Mouse (Mus musculus) midbrain, embryonic 16.5 days (tissue): Measurements from ENCODE around the gene Wscd2. TPM values are rescaled to one million over a fixed set of nuclear protein-coding genes. Genes with fewer than 3 reads are reported as not detected.

Experiments
- ATAC-seq: fragments of 200-750 bp; cut with Nextera tagmentation; 2 replicates; pipeline ENCODE4 v1.8.0; 2017; ENCODE audit warnings: moderate TSS enrichment
- H3K27ac ChIP-seq: fragments of 300-500 bp; sonication (generic); 2 replicates; pipeline ENCODE4 v1.5.1; 2014; ENCODE audit warnings: mild to moderate bottlenecking, low read length, mixed read lengths
- H3K27me3 ChIP-seq: fragments of 300-500 bp; sonication (generic); 2 replicates; pipeline ENCODE4 v1.6.1; 2014; ENCODE audit warnings: low read depth, low read length, mixed read lengths; ENCODE audit not compliant: control insufficient read depth, insufficient read depth
- H3K36me3 ChIP-seq: fragments of 300-500 bp; sonication (generic); 2 replicates; pipeline ENCODE4 v1.6.1; 2014; ENCODE audit warnings: mild to moderate bottlenecking, low read length, moderate library complexity, mixed read lengths; ENCODE audit not compliant: control insufficient read depth, insufficient read depth
- H3K4me1 ChIP-seq: fragments of 300-500 bp; sonication (generic); 2 replicates; pipeline ENCODE4 v1.6.1; 2014; ENCODE audit warnings: mild to moderate bottlenecking, low read length, mixed read lengths; ENCODE audit not compliant: control insufficient read depth, insufficient read depth
- H3K4me2 ChIP-seq: fragments of 300-500 bp; sonication (generic); 2 replicates; pipeline ENCODE4 v1.6.1; 2014; ENCODE audit warnings: mild to moderate bottlenecking, low read length, mixed read lengths
- H3K4me3 ChIP-seq: fragments of 300-500 bp; sonication (generic); 2 replicates; pipeline ENCODE4 v1.5.1; 2014; ENCODE audit warnings: low read depth, mild to moderate bottlenecking, low read length, moderate library complexity, mixed read lengths
- H3K9ac ChIP-seq: fragments of 300-500 bp; sonication (generic); 2 replicates; pipeline ENCODE4 v1.6.1; 2014; ENCODE audit warnings: low read depth, low read length, mixed read lengths
- H3K9me3 ChIP-seq: fragments of 300-500 bp; sonication (generic); replicated peaks from 2 replicates; pipeline ENCODE4 v1.6.1; 2014; ENCODE audit warnings: mild to moderate bottlenecking, low read length, mixed read lengths; ENCODE audit not compliant: control insufficient read depth, poor library complexity, severe bottlenecking
- WGBS: fragments of 180-500 bp; shearing (Covaris S2); extraction: QIAGEN DNeasy Blood & Tissue Kit; methylation state at CpG from one replicate; pipeline ENCODE4 v1.1.7; 2014; 5-methylcytosine and 5-hydroxymethylcytosine counted together
- polyA plus RNA-seq: library from polyadenylated mRNA; unstranded; fragments of >200 nt; fragmentation: Nextera tagmentation; extraction: Ambion mirVana; gene quantifications from 2 replicates; pipeline ENCODE4 v1.2.1, GENCODE M21; 2015

Gene Wscd2
- polyA plus RNA-seq, 1 experiment from 2014 or later, result 16.1 TPM

GRCm38 (mm10) chr5:113638055-113638454 lies 147.9 kb downstream of the Wscd2 start:
- WGBS, result 91% methylated on average over 12 of the region's 12 CpGs
- Histone ChIP-seq H3K9me3 (no peaks in the 10 kb centered on the region), H3K4me1 (peaks cover 4% of the 10 kb centered on the region; the same call in 1 of the 2 replicates), H3K4me3 (no peak overlapping the region), H3K4me2 (no peak overlapping the region), H3K36me3 (no peaks in the 10 kb centered on the region), H3K27me3 (no peaks in the 10 kb centered on the region), H3K27ac (no peak overlapping the region), H3K9ac (no peak overlapping the region)
- ATAC-seq, result no peak

- Histone ChIP-seq H3K4me3 (no peak overlapping the region), H3K27me3 (no peaks in the 10 kb centered on the region), H3K4me2 (no peak overlapping the region), H3K9me3 (no peaks in the 10 kb centered on the region), H3K4me1 (peaks cover 7% of the 10 kb centered on the region; the same call in 1 of the 2 replicates), H3K27ac (no peak overlapping the region), H3K36me3 (no peaks in the 10 kb centered on the region), H3K9ac (no peak overlapping the region)
- ATAC-seq, result no peak
- WGBS, result 77% methylated on average over 5 of the region's 5 CpGs
Measured at GRCm38 (mm10) chr5:113639126-113639525, 149.0 kb downstream of the Wscd2 start.

Other genes starting within 250 kb of the Wscd2 start
- gene Sgsm1, start 179.5 kb upstream of the Wscd2 start, polyA plus RNA-seq, result 27.5 and 29.4 TPM in 2 replicates
- not detected in 2 replicates for gene Aym1, start 133.0 kb upstream of the Wscd2 start, polyA plus RNA-seq
- gene Cmklr1, start 160.1 kb downstream of the Wscd2 start, polyA plus RNA-seq, result 1.2 and 1.3 TPM in 2 replicates
- gene 1700069L16Rik, start 234.4 kb downstream of the Wscd2 start, polyA plus RNA-seq, result not detected in 2 replicates
- gene Ficd, start 245.5 kb downstream of the Wscd2 start, polyA plus RNA-seq, result 9.4 and 10.9 TPM in 2 replicates